Mouse (Mus musculus) liver, adult 2 months (tissue): ENCODE results near the gene Smim6. TPM values are rescaled to one million over a fixed set of nuclear protein-coding genes. Genes with fewer than 3 reads are reported as not detected.

Experiments
- DNase-seq: peaks from one replicate; pipeline ENCODE4 v3.0.0-alpha.2; 2011; ENCODE audit warnings: low read depth, low spot score; ENCODE audit errors: extremely low read depth
- H3K27ac ChIP-seq: fragments of 200-500 bp; replicated peaks from 2 replicates; pipeline ENCODE4 v1.5.1; 2012; ENCODE audit warnings: low read depth, mild to moderate bottlenecking, control low read depth, inconsistent platforms, low read length; ENCODE audit not compliant: insufficient read depth
- H3K27me3 ChIP-seq: fragments of 200-500 bp; 2 replicates; pipeline ENCODE4 v1.6.1; 2012; ENCODE audit warnings: mild to moderate bottlenecking, moderate library complexity, low read length, inconsistent platforms; ENCODE audit not compliant: control insufficient read depth, insufficient read depth
- H3K36me3 ChIP-seq: fragments of 200-500 bp; 2 replicates; pipeline ENCODE4 v1.6.1; 2012; ENCODE audit warnings: low read length, inconsistent platforms; ENCODE audit not compliant: control insufficient read depth, insufficient read depth
- H3K4me1 ChIP-seq: fragments of 200-500 bp; 2 replicates; pipeline ENCODE4 v1.6.1; 2011; ENCODE audit warnings: low read length; ENCODE audit not compliant: control insufficient read depth, insufficient read depth
- H3K4me3 ChIP-seq: fragments of 200-500 bp; 2 replicates; pipeline ENCODE4 v1.5.1; 2011; ENCODE audit warnings: low read depth, mild to moderate bottlenecking, control low read depth, low read length, moderate library complexity; ENCODE audit not compliant: insufficient read depth
- H3K79me2 ChIP-seq: fragments of 200-500 bp; 2 replicates; pipeline ENCODE4 v1.6.1; 2012; ENCODE audit warnings: inconsistent platforms, mild to moderate bottlenecking, low read length, moderate library complexity; ENCODE audit not compliant: control insufficient read depth, insufficient read depth
- H3K9ac ChIP-seq: fragments of 200-500 bp; 2 replicates; pipeline ENCODE4 v1.6.1; 2012; ENCODE audit warnings: low read depth, mild to moderate bottlenecking, control low read depth, inconsistent platforms, low read length
- CTCF ChIP-seq: fragments of 200-500 bp; IDR thresholded peaks from 2 replicates; pipeline ENCODE4 v1.5.1; 2011; ENCODE audit warnings: low read depth, low read length, control low read depth
- POLR2A ChIP-seq: fragments of 200-500 bp; IDR thresholded peaks from 2 replicates; pipeline ENCODE4 v1.6.1; 2011; ENCODE audit warnings: low read length, control low read depth; ENCODE audit not compliant: insufficient read depth; ENCODE audit errors: extremely low read depth
- WGBS: fragments of 180-500 bp; shearing (Covaris S2); methylation state at CpG from one replicate; pipeline ENCODE4 v1.1.7; 2018; 5-methylcytosine and 5-hydroxymethylcytosine counted together
- polyA plus RNA-seq: library from polyadenylated mRNA; depleted of rRNA; stranded (reverse); fragments of >200 nt; gene quantifications from 2 replicates; pipeline ENCODE4 v1.2.3, GENCODE M21; 2012
- total RNA-seq: library from RNA; depleted of rRNA; stranded (reverse); fragments of >200 nt; gene quantifications from 2 replicates; pipeline ENCODE4 v1.2.3, GENCODE M21; 2014

The Smim6 gene
- total and polyA plus RNA-seq, 2 experiments: 0.38 to 0.55 TPM

DNA sequence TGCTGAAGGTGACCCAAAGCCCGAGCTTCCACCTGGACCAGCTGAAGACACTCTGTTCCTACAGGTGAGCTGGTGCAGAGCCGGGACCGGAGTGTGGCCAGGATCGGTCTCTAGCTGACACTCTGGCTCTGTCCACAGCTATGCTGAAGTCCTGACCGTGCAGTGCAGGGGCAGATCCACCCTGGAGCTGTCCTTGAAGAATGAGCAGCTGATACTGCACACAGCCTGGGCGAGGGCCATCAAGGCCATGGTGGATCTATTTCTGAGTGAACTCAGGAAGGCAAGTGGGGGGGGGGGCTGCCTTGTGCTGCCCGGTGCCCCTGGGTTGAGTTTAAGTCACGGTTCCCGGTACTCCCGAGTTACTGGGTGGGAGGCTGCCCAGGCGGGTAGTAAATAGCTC lies 25.4 kb upstream of the Smim6 start:
- Histone ChIP-seq H3K4me3 (no peak overlapping the region), H3K27me3 (no peaks in the 10 kb centered on the region), H3K36me3 (no peaks in the 10 kb centered on the region), H3K79me2 (no peaks in the 10 kb centered on the region), H3K4me1 (no peaks in the 10 kb centered on the region), H3K27ac (no peak overlapping the region), H3K9ac (no peak overlapping the region)
- no peak for TF ChIP-seq CTCF
- no peak for TF ChIP-seq POLR2A
- 95% methylated on average over 11 of the region's 11 CpGs for WGBS
- no peak for DNase-seq

DNA sequence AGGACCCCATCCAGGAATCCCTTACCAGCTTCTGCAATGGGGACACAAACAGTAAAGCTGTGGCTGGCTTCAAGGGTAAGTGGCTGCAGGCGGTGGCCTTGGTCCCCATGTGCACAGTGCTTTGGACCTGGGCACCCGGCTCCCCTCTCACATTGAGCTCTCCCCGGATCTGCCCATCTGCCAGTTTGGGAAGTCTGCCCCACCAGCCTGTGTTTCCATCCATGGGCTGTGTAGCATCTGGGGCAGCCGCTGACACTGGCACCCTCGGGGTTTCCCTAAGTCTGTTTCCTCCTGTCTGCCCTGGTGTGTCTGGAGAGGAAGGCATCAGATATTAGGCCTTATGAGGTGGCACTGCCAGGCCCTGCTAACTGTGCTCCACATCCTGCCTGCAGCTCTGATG lies 23.8 kb upstream of the Smim6 start:
- H3K4me3 ChIP-seq: no peak overlapping the region
- no peak for DNase-seq
- no peak overlapping the region for H3K9ac ChIP-seq
- H3K27ac ChIP-seq: no peak overlapping the region
- 90% methylated on average over 5 of the region's 5 CpGs for WGBS
- no peaks in the 10 kb centered on the region for H3K4me1 ChIP-seq
- H3K27me3 ChIP-seq: no peaks in the 10 kb centered on the region
- no peaks in the 10 kb centered on the region for H3K79me2 ChIP-seq
- TF ChIP-seq POLR2A (no peak), CTCF (no peak)
- no peaks in the 10 kb centered on the region for H3K36me3 ChIP-seq

DNA sequence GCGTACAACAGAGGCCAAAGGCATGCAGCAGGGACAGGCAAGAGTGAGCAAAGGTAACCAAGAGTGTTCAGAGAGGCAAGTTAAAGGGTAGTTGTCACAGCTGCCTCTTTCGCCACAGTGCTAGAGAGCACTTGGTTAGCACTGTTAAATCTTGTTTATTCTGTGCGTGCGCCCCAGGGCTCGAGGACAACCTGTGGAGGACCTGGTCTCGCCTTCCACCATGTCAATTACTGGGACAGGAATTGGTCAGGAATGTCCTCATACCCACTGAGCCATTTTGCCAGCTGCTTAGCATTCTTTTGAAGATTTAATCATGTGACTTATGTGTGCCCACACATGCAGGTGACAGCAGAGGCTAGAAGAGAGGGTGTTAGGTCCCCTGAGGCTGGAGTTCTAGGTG lies 22.7 kb upstream of the Smim6 start:
- 75% methylated on average over 6 of the region's 6 CpGs for WGBS
- H3K36me3 ChIP-seq: peaks cover 2% of the 10 kb centered on the region; the same call in 1 of the 2 replicates
- no peak for DNase-seq
- TF ChIP-seq POLR2A (no peak), CTCF (no peak)
- H3K4me1 ChIP-seq: no peaks in the 10 kb centered on the region
- H3K27me3 ChIP-seq: no peaks in the 10 kb centered on the region
- H3K27ac ChIP-seq: no peak overlapping the region
- H3K79me2 ChIP-seq: no peaks in the 10 kb centered on the region
- H3K4me3 ChIP-seq: no peak overlapping the region
- no peak overlapping the region for H3K9ac ChIP-seq

DNA sequence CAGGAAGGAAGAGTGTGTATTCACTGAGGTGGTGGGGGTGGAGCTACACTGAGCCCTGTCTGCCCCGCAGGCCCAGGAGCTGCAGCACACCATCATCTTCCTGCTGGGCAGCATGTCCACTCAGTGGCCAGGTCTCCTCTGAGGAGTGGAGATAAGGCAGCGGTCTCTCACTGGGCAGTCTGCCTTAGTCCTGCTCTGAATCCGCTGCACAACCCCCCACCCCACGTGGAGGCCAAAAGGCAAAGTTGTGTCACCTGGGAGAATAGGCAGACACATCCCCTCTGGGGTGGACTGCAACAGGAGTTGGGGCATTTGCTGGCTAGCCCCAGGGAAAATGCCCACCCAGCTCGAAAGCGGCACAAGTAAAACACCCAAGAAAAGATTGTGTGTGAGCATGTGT lies 19.6 kb upstream of the Smim6 start:
- Histone ChIP-seq H3K4me3 (no peak overlapping the region), H3K4me1 (no peaks in the 10 kb centered on the region), H3K9ac (no peak overlapping the region), H3K36me3 (peaks cover 3% of the 10 kb centered on the region; the same call in 1 of the 2 replicates), H3K79me2 (no peaks in the 10 kb centered on the region), H3K27ac (no peak overlapping the region), H3K27me3 (no peaks in the 10 kb centered on the region)
- DNase-seq: no peak
- no peak for TF ChIP-seq POLR2A
- TF ChIP-seq CTCF: no peak
- 58% methylated on average over 6 of the region's 6 CpGs for WGBS

DNA sequence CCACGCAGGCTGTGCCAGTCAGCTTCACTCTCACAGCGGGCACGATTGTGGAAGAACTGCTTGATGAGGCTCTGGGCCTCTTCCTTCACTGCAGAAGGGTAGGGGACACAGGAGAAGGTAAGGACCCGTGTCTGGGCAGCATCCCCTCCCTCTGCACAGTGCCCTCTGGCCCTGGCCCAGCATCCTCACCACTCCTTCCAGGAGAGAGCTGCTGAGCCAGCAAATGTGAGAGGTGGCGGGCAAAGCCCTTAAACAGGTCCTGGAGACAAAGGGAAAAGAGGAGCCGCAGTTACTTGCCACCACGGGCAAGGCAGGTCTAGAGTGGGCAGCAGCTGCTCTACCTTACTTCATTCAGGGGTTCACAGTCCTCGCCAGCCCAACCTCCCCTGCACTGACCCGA lies 18.7 kb upstream of the Smim6 start:
- TF ChIP-seq CTCF (no peak), POLR2A (no peak)
- H3K4me3 ChIP-seq: no peak overlapping the region
- no peaks in the 10 kb centered on the region for H3K27me3 ChIP-seq
- no peak overlapping the region for H3K9ac ChIP-seq
- DNase-seq: no peak
- 89% methylated on average over 9 of the region's 9 CpGs for WGBS
- H3K79me2 ChIP-seq: no peaks in the 10 kb centered on the region
- H3K27ac ChIP-seq: no peak overlapping the region
- no peaks in the 10 kb centered on the region for H3K4me1 ChIP-seq
- H3K36me3 ChIP-seq: peaks cover 3% of the 10 kb centered on the region; the same call in 1 of the 2 replicates

DNA sequence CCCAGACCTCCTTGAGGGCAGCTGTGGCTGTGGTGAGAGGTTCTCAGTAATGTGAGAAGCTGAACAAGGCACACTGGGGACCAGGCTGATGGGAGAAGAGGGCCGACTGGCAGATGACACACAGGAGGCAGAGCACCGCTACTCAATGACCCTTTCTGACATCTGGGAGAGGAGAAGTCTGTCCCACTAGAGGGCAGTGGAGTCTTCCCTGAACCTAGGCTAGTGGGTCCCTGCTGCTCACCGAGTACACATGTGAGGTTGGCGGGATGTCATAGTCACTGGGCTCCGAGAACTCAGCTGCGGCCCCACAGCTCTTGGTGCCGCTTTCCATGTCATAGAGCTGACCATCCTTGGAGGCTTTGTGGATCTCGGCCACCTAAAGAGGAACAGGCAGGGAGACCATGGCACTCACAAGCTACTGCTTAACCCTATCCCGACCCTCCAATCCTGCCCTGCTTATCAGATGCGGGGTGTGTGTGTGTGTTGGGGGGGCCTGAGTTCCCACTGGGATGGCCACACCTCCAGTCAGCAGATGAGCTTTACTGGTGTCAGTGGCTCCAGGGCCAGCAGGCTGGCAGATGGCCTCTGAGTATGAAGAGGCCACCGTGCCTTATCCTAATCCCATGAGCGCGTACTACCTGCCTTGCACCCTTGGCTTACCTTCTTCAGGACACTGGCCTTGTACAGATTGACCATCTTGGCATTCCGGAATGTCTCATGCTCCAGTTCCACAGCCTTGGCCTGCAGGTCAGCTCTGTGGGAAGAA lies 16.9 kb upstream of the Smim6 start:
- H3K9ac ChIP-seq: no peak overlapping the region
- TF ChIP-seq CTCF (peak; percentile 24; the same call in 1 of the 2 replicates), POLR2A (no peak)
- H3K79me2 ChIP-seq: no peaks in the 10 kb centered on the region
- H3K4me3 ChIP-seq: no peak overlapping the region
- no peaks in the 10 kb centered on the region for H3K27me3 ChIP-seq
- no peak for DNase-seq
- H3K4me1 ChIP-seq: no peaks in the 10 kb centered on the region
- peaks cover 3% of the 10 kb centered on the region; the same call in 1 of the 2 replicates for H3K36me3 ChIP-seq
- no peak overlapping the region for H3K27ac ChIP-seq
- WGBS: 90% methylated on average over 14 of the region's 14 CpGs
